Mouse (Mus musculus): ENCODE measurements around the gene Arid1a.

GRCm38 (mm10) chr4:133669652-133670210 is 86.8 kb downstream of the Arid1a start:
- TF ChIP-seq GATA1 (IDR thresholded peaks at IDR 0.05; ENCODE audit: low read length) (no peak), TAL1 (IDR thresholded peaks at IDR 0.05; ENCODE audit: low read length) (no peak)
